Mouse (Mus musculus): Measurements from ENCODE around the gene Tprn.

Tprn gene

GRCm38 (mm10) chr2:25262291-25262767 lies at the start of gene Tprn:
TSS of gene Tprn (plus strand) at chr2:25262618.
- DNase-seq (ENCODE audit: extremely low read depth, low read depth, low spot score): peak; percentile 93

GRCm38 (mm10) chr2:25213266-25213865 lies 49.1 kb upstream of the Tprn start:
- no peak for DNase-seq (ENCODE audit: extremely low read depth, low read depth, low spot score)

GRCm38 (mm10) chr2:25214444-25214843 lies 48.0 kb upstream of the Tprn start, which contains the start of gene Stpg3:
TSS of gene Stpg3 (minus strand) at chr2:25214637.
- DNase-seq (ENCODE audit: extremely low read depth, low read depth, low spot score): no peak

GRCm38 (mm10) chr2:25217666-25218065 lies 44.8 kb upstream of the Tprn start:
- DNase-seq (ENCODE audit: extremely low read depth, low read depth, low spot score): no peak

GRCm38 (mm10) chr2:25218445-25218844 lies 44.0 kb upstream of the Tprn start, which contains the start of gene Fam166a:
TSS of gene Fam166a (plus strand) at chr2:25218745.
- DNase-seq (ENCODE audit: extremely low read depth, low read depth, low spot score): no peak

GRCm38 (mm10) chr2:25221331-25221772 lies 41.1 kb upstream of the Tprn start:
- DNase-seq (ENCODE audit: extremely low read depth, low read depth, low spot score): no peak

- no peak for DNase-seq (ENCODE audit: extremely low read depth, low read depth, low spot score)
These were observed 38.5 kb upstream of the Tprn start for GRCm38 (mm10) chr2:25223681-25224491.

- DNase-seq (ENCODE audit: extremely low read depth, low read depth, low spot score): no peak
These were observed 38.0 kb upstream of the Tprn start, which contains the start of gene Tubb4b for GRCm38 (mm10) chr2:25224492-25224765. TSS of gene Tubb4b (minus strand) at chr2:25224702.

GRCm38 (mm10) chr2:25224766-25225752 lies 37.4 kb upstream of the Tprn start:
- peak; percentile 96 for DNase-seq (ENCODE audit: extremely low read depth, low read depth, low spot score)

- DNase-seq (ENCODE audit: extremely low read depth, low read depth, low spot score): no peak
These were observed 36.5 kb upstream of the Tprn start for GRCm38 (mm10) chr2:25225811-25226379.

GRCm38 (mm10) chr2:25226864-25227263 lies 35.6 kb upstream of the Tprn start:
- no peak for DNase-seq (ENCODE audit: extremely low read depth, low read depth, low spot score)

GRCm38 (mm10) chr2:25227406-25227805 lies 35.0 kb upstream of the Tprn start:
- no peak for DNase-seq (ENCODE audit: extremely low read depth, low read depth, low spot score)

- peak; percentile 77 for DNase-seq (ENCODE audit: extremely low read depth, low read depth, low spot score)
These were observed 34.0 kb upstream of the Tprn start for GRCm38 (mm10) chr2:25228431-25228889.

- no peak for DNase-seq (ENCODE audit: extremely low read depth, low read depth, low spot score)
These were observed 33.4 kb upstream of the Tprn start for GRCm38 (mm10) chr2:25228995-25229530.

GRCm38 (mm10) chr2:25229582-25229981 lies 32.8 kb upstream of the Tprn start:
- no peak for DNase-seq (ENCODE audit: extremely low read depth, low read depth, low spot score)

- DNase-seq (ENCODE audit: extremely low read depth, low read depth, low spot score): no peak
These were observed 31.8 kb upstream of the Tprn start for GRCm38 (mm10) chr2:25230581-25230980.

GRCm38 (mm10) chr2:25231038-25231437 lies 31.4 kb upstream of the Tprn start:
- no peak for DNase-seq (ENCODE audit: extremely low read depth, low read depth, low spot score)

- no peak for DNase-seq (ENCODE audit: extremely low read depth, low read depth, low spot score)
These were observed 29.0 kb upstream of the Tprn start for GRCm38 (mm10) chr2:25233421-25233820.

GRCm38 (mm10) chr2:25234050-25234449 lies 28.4 kb upstream of the Tprn start, which contains the start of gene Slc34a3:
TSS of gene Slc34a3 (minus strand) at chr2:25234364.
- DNase-seq (ENCODE audit: extremely low read depth, low read depth, low spot score): no peak

- DNase-seq (ENCODE audit: extremely low read depth, low read depth, low spot score): no peak
These were observed 27.7 kb upstream of the Tprn start for GRCm38 (mm10) chr2:25234551-25235220.
